Mouse (Mus musculus): ENCODE data around the gene Wdr49.

GRCm38 (mm10) chr3:75468154-75468553 lies 13.8 kb downstream of the Wdr49 start:
- TF ChIP-seq EP300 (IDR thresholded peaks at IDR 0.05; ENCODE audit: low read depth) (no peak), CTCF (IDR thresholded peaks at IDR 0.05; ENCODE audit: low read depth) (no peak)
